Mouse (Mus musculus) lung, postnatal 36 days (tissue): ENCODE measurements around the gene Ifi47.

ENCODE experiments used
- DNase-seq: peaks from one replicate; pipeline ENCODE4 v3.0.0; 2022; ENCODE audit warnings: mixed read lengths

The Ifi47 gene

DNA sequence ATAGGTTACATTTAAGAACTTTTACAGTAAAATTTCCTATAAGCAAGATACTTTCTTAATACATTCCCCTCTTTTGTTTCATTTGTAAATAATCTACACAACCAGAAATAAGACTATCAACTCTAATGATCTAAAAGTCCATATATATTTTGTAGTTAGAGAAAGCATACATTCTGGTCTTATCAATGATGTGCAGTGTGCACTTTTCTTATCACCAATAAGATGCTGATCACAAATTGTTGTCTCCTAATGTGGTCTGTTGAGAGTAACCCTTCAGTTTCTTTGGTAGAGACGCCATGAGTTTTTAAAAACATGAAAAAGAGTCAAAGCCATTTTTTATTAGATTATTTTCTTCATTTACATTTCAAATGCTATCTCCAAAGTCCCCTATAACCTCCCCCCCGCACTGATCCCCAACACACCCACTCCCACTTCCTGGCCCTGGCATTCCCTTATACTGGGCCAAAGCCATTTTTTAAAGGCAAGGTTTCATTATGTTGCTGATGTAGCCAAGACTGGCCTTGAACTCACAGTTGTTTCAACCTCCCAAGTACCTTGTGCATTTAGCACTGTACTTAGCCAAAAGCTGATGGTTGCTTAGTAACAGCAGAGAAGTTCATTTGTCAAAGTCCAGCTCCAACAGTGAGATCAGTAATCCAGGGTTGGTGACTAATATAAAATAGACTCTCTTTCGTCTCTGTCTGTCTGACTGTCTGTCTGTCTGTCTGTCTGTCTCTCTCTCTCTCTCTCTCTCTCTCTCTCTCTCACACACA is 13.5 kb downstream of the Ifi47 start:
- DNase-seq, result no peak

DNA sequence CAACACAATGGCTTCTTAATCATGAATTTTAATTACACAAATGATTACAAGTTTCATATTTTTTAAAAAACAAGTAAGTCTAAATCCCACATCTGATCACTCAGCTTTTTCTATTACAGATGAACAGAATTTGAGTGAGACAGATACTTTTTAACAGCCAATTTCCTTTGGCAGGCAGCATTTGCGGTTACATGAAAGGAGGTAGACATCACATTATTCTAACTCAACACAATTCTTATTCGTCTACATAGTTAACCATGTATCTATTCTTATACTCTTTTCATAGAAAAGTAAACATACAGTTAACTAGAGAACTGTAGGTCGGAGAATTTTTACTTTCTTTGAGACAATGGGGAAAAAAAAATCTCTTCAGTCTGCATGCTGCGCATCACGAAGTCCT is 14.2 kb downstream of the Ifi47 start:
- DNase-seq, result no peak

DNA sequence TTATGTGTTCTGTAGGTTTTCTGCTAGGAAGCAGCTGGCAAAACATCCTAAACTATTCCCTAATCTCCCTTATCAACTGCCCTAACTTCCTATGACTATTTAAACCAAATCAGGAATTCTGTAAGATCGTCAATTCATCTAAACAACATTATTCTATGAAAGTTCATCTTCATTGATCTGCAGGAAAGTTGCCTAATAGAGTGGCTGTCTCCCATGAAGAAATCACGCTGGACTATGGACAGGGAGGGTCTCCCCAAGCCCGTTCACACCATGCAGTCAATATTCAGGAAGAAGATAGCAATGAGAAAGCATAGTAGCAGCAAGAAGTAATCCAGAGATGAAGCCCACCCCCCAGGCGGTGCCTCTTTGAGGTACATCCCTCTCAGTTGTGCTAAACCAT is 14.8 kb downstream of the Ifi47 start:
- no peak for DNase-seq

DNA sequence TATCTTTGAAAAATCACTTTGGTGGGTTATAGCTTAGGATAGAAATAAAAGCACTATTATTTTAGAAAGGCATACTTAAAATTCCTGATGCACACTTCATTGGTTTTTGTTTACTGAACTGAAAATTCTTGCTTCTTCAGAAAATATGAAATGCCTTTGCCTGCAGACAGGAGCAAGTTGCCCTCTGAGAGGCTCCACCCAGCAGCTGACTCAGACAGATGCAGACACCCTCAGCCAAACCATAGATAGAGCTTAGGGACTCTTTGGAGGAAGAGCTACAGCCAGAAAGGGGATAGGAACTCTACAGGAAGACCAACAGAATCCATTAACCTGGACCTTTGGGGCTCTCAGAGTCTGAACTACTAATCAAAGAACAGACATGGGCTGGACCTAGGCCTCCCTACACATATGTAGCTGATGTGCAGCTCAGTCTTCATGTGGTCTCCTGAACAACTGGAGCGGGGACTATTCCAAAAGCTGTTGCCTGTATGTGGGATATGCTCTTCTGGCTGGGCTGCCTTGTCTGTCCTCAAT is 15.7 kb downstream of the Ifi47 start:
- DNase-seq, result no peak

DNA sequence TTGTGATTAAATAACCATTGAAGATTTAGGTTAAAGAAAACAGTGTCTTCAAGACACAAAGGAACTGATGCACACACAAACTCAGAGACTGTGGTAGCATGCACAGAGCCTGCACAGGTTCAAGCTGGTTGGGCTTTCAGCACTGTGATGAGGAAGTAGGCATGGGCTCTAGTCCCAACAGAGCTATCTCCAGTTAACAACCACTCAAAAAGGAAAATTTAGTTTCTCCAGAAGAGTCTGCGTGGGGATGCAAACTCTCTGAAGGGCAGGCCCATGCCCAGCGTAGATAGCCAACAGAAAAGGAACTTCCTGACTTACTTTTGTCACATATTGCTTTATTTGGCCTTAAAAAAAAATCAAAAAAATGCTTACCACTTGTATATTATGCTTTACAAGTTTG is 16.4 kb downstream of the Ifi47 start:
- DNase-seq, result no peak

DNA sequence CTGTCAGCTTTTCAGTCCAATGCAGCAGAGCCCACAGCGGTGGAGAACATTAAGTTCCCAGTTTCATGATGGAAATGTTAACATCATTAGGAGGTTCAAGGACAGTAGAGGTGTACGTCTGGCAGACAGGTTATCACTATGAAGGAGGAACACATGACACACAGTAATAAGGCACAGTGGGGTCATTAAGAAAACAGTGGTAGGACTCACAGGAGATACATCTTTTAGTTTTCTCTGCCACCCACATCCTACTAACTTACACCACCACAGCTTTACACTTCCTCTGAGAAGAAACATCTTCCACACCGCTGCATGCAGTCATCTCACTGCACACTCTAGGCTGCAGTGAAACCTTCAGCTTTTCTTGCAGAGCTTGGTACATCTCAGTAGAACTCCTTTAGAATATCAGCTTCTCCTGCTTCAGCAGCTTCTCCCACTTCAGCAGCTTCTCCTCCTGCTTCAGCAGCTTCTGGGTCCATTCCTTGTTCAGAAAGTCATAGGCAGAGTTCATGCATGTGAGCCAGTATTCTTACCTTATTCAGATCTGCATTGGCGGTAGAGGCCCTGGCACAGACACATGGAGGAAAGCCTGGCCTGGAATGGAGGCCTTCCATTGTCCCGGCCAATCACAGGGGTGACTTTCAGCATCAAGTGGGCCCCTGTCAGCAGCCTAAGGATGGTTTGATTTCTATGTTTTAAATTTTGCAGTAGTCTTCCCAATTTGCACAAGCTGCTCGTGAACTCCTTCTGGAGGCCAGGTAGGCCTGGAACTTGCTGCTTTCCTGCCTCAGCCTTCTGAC is 17.7 kb downstream of the Ifi47 start:
- no peak for DNase-seq

DNA sequence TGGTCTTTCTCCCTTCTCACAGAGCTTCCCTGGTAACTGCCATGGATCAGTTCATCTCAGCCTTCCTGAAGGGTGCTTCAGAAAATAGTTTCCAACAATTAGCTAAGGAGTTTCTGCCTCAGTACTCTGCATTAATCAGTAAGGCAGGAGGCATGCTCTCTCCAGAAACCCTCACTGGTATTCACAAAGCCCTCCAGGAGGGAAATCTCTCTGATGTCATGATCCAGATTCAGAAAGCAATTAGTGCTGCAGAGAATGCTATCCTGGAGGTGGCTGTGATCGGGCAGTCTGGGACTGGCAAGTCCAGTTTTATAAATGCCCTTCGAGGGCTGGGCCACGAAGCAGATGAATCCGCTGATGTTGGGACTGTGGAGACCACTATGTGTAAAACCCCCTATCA is 19.0 kb downstream of the Ifi47 start:
- no peak for DNase-seq

DNA sequence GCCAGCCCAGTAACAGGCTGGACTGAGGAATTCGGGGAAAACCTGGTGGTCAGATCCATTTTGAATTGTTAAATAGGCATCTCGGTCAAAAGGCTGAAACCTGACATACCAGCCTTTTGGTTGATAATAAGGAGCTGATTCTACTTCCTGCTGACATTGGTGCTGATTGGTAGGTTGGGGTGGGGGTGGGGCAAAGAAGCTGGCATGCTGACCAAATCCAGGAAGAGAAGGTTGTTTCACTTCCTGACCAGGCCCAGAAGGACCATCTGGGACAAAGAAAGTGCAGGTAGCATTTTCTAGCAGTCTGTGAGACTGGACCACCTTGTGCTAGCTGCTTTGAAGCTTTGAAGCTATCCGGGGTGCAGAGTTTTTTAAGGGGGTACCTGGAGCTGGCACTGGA is 24.0 kb downstream of the Ifi47 start:
- no peak for DNase-seq

DNA sequence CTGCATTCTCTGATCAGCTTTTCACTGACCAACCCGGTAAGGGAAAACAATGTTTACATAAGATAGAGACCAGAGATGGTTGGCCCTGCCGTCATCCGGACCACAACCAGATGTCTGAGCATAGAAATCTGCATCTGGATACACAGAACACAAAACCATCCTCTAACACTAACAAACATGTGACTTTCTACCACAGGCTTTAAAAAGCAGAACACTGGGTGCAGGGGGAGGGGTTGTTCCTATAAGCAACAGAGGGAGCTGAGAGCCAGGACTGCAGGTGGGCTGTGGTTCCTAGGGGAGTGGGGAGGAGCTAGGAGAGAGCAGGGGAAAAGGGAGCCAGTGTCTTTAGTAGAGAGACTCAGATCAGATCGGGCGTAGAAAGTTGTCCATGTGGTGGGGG is 25.1 kb downstream of the Ifi47 start:
- no peak for DNase-seq

DNA sequence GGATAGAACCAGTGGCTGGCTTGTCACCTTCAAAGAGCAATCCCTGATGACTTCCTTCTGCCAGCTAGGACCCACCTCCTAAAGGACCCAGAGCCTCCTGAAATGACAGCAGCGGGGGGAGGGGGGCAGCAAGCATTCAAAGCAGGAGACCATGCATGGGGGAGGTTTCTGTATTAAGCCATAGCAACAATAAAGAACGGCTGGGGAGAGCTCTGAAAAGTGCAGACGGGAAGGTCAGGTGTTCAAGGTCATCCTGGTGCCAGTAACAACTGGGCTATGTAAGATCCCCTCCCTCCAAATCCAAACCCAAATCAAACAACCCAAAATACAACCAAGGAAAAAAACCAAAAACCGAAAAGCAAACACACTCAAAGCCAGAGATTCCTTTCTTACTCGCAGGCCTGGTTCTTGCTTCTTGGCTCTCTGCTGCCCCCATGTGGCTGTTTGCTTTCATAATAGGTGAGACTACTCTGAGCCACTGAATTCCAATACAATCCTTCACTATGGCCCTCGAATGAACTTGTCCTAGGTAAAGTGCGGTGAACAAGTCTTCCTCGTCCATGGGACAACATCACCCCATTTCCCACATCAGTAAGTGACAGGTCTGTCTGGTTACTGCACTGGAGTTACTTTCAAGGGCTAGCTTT is 26.8 kb downstream of the Ifi47 start:
- DNase-seq, result peak; percentile 95

DNA sequence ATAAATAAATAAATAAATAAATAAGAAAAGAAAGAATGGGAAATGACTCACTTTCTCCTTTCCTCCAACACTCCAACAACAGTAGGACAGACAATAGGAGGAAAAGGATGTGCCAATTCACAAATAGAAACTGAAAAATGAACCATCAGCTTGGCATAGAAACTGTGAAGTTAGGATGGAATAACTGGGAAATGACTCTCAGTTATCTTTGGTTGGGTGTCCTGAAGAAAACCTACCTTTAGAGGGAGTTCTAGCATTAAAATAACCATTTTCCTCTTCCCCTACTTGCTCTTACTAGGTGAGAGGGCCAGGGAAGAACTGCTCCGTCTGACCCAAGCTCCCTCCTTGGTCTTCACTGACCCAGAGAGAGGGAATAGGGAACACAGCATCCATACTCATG is 29.4 kb downstream of the Ifi47 start:
- DNase-seq, result no peak

DNA sequence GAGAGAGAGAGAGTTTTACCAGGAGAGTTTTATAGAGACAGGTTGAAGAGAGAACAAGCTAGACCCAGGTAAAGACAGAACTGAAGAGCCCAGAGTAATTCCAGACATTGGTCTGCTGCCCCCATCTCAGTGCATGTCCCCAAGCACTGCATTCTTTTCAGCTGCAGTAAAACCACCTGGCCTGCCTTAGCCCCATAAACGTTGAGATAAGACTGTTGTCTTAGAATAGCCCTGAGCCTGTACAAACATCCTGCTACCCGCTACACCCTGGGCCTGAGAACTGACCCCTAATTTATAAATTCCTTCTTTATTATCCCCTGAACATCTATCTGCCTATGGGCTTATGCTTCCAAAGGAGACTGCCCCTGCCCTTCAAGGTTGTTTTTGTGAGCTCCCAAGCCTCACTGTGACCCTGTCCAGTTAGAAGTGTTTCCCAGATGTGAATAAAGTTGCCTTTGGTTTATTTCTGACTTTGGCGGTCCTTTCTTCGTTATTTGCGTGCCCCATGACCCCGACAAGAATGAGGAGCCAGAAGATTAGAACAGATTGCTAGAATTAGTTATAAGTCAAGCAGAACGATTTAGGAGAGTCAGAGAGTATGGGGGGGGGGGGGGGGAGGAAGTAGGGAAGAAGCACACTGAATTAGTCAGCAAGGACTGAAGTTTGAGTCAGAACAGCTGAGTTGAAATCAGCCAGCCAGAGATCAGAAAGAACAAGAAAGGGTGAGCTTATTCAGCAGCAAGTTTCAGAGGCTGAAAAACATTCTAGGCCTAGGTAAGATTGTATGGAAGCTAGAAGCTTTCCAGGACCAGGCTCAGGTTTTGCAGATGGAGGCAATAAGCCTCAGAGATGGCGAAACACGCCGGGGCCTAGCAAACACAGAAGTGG is 31.5 kb downstream of the Ifi47 start:
- DNase-seq, result no peak

DNA sequence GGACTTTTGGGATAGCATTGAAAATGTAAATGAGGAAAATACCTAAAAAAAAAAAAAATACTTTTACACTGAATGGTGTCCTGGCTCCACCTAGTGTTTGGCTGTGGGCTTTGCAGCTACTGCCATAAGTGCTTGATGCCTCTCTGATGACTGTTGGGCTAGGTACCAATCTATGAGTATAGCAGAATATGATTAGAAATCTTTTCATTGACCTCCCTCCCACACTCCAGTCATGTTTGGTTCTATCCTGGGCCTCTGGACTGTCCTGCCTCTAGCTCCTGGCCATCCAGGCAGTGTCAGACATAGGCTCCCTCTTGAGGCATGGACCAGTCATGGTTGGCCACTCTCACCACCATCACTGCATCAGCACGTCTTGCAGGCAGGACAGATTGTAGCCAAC is 32.4 kb downstream of the Ifi47 start:
- peak; percentile 68 for DNase-seq

DNA sequence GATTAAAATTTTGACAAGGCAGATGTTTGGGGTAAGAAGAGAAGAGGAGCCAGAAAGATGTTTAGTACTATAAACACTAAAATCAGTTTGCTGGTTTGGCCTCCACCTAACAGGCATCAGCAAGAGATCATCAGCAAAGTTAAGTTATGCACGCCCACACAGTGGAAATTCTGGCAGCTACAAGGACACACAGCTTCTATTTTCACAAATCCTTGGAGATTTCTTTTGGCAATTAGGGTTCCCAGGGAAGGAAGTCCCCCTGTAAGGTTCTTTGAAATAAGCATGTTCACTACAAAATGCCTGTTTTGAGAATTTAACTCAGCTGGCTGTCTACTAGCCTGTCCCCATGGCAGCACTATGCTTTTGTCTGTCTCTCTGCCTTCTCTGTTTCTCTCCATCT is 34.6 kb downstream of the Ifi47 start:
- no peak for DNase-seq

DNA sequence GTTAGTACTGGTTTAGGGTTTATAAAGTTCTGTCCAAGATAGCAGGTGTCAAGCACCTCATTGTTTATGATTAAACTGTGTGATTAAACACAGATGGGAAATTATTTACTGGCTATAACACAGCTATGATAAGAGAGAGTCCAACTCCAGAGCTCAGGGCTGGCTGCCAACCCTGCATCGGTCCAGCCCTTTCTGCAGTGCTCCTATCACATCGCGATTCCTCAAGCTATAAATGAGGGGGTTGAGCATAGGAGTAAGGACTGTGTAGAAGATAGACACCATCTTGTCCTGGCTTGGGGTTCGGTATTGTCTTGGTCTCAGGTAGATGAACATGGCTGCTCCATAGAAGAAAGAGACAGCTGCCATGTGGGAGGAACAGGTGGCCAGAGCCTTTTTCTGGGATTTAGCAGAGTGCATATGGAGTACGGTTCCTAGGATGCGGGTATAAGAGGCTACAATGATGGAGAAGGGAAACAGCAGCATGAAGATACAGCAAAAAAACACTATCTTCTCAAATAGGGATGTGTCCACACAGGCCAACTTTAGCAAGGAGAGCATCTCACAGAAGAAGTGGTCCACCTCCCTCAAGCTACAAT is 36.3 kb downstream of the Ifi47 start:
- DNase-seq, result no peak

DNA sequence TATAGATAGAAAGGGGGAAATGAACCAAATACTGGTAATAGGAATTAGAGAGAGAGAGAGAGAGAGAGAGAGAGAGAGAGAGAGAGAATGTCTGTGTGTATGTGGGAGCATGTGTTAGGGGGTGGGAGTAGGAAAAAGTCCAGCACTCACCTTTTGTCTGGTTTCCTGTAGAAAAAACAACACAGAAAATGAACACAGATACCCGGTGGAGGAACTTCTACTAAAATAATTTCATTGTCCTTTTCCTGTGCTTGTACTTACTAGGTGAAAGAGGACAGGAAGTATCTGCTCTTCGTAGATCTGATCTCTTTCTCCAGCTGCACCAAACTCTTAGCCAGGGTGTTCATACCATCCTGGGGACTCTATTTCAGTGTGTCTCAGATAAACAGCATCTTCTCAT is 37.8 kb downstream of the Ifi47 start:
- no peak for DNase-seq

DNA sequence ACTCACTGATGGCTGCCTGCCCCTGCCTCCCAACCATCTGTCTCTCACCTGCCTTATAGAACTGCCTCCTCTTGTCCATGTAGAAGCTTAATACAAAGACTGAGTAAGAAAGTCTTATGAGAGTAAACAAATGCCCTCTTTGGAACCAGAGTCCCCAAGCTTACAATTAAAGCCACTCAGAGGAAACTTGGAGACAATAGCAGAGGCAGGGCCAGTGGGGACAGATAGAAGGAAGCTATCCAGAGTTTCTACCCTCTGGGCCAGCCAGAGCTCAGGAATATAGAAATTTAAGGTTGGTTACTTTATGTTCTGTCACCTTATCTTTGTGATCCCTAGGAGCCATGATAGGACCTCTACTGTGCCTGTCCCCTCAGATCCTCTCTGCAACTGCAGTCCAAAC is 38.4 kb downstream of the Ifi47 start, which contains the start of gene Olfr1396:
Olfr1396 (minus strand) TSS at position 101 of the 400 bp plus-strand sequence.
- no peak for DNase-seq

DNA sequence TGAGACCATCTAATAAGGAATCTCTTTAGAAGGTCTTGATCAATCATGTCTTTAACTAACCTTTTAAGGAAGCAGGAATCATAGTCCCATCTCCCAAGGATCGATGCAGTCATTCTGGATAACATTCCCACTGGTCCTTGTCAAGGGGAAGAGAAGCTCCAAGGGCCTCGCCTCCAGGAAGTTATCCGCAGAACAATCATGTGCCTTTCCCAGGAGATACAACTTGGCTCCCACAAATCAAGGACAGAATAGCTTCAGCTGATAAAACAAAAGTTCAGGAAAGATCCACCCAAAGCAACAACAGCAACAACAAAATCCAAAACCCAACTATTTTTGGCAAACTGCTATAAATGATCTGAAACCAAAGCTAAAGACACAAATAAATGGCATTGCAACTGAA is 43.2 kb downstream of the Ifi47 start:
- DNase-seq, result no peak

DNA sequence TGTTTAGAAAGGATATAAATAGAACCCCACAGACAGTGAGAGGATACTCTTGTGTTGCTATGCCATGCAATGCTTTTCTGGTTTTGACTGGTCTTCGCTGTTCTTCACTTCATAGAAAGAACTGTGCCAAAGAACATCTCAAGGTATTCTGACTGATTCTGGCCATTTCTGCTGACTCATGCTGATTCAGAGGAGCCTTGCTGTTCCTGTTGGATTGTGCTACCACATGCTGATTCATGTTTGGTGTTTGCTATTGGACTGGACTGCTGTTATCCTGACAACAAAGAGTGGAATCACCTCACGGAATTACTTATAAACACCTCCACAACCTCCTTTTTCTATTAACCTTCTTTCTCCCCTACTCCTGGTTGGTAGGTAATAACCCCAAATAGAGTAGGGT is 47.8 kb downstream of the Ifi47 start:
- DNase-seq, result no peak

DNA sequence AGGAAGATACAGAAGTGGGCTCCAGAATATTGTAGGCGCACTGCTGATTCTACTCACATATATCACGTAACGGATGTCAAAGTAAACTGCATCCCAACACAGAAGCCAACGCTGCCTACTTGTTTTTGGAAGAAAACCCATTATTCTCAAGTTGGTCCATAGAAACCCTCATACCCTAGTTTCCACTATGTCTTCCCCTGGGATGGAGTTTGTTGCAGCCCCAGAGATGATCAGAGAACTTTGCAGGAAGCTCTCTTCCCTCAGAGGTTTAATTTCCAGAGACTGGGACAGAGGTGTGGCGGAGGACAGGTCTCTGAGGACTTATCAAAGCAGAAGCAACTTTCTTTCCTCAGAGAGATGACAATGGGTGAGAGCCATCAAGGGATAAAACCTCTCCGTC is 65.6 kb downstream of the Ifi47 start, which contains the start of gene Olfr1395:
Olfr1395 (plus strand) TSS at position 301 of the 400 bp plus-strand sequence.
- DNase-seq, result no peak
